Mouse (Mus musculus) testis, adult 10 weeks (tissue): ENCODE data around the gene Tmem219. TPM values are rescaled to one million over a fixed set of nuclear protein-coding genes. Genes with fewer than 3 reads are reported as not detected.

Experiments
- polyA plus RNA-seq: library from polyadenylated mRNA; stranded (reverse); fragments of 350-450 nt; fragmentation: Illumina TruSeq; extraction: RNeasy Lipid Tissue Mini Kit (QIAGEN cat#74804); gene quantifications from one replicate; pipeline ENCODE4 v1.2.3, GENCODE M21; 2014; ENCODE audit warnings: low read depth, low replicate concordance

Gene Tmem219
- 5.4 TPM for polyA plus RNA-seq

GRCm38 (mm10) chr7:126922624-126923060, at the start of gene Tmem219:
Gene Tmem219 (minus strand): TSS chr7:126922917.

GRCm38 (mm10) chr7:126949793-126950646, 27.3 kb upstream of the Tmem219 start, which contains the start of gene Sez6l2:
Gene Sez6l2 (plus strand): TSS chr7:126950563.

DNA sequence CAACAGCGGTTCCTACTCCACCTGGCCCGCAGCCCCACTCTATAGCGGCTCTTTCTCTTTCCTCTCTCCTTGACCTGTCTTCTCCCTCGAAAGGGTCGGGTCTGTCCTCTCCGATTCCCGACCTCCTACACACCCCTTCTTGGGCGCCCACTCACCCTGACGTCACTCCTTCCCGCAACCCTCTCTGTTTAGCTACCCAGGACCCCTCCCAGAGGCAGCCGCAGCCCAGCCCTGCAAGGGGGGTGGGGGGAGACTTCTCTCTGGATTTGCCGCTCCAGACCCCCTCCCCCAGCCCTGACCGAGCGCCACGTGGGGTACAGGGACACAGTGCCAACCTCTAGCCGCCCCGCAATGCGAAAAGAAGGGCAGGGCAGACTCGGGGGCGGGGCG, 26.7 kb upstream of the Tmem219 start, which contains the start of gene Asphd1:
Gene Asphd1, minus strand, starts transcription at position 180 of the 390 bp plus-strand sequence.

DNA sequence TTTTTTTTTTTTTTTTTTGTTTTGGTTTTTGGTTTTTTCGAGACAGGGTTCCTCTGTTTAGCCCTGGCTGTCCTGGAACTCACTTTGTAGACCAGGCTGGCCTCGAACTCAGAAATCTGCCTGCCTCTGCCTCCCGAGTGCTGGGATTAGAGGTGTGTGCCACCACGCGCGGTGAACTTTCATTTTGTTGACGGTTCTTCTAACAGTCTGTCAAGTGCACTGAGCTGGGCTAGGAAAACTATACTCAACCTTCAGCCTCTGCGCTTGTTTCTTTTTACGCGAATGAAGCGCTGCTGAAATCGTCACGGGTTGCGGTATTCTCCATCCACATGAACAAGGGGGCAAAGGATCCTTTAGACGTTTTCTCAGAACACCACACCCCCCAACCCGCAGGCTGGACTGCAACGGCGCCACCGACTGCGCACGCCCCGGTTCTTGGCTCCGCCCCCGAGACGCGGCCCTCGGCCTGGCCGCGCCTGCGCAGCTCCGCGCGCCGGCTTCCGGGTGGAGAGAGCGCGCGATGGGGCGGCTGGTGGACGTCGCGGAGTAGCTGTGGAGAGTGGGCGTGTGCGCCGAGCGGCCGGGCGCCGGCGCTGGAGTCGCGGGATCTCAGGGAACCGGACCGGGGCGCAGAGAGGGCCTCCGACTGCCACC, 5.8 kb upstream of the Tmem219 start, which contains the start of gene Kctd13:
Gene Kctd13, plus strand, starts transcription at position 496 of the 654 bp plus-strand sequence.

DNA sequence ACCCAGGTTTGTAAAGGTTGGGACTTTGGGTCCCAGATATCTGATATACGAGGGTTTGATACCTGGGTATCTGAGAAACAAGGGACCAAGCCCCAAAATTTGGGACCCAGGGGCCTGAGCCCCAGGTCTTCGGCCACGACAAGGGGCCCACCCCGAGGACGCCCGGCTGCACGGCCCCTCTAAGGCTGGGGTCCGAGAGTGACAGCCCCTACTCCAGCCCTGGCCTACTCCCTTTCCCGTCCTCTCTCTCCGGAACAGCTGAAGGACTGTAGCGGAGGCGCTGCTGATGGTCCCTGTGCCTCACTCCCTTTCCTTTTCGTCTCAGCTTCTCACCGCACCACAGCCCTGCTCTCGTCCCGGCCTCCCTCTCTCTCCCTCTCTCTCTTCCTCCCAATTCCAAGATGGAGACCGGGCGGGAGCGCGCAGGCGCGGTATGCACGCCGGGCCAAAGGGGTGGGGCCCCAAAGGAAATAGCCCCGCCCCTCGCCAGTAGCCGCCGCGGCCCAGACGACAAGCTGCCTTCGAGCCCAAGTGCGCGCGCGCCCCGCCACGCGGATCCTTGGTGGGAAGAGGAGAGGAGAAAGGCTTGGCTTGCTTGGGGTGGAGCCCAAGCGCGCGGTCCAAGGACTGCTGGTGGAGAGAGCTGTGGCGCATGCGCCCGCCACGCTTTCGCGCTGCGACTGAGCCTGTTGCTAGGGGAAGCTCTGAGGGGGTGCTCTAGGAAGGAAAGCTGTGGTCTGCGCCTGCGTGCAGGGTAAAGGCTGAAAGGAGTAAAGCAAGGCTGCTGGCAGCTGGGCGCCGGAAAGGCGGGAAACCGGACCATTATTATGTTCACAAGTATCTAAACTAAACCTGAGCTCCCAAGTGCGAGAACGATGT, 38.2 kb downstream of the Tmem219 start, which contains the start of gene Taok2:
Gene Taok2, minus strand, starts transcription at position 418 of the 879 bp plus-strand sequence.

DNA sequence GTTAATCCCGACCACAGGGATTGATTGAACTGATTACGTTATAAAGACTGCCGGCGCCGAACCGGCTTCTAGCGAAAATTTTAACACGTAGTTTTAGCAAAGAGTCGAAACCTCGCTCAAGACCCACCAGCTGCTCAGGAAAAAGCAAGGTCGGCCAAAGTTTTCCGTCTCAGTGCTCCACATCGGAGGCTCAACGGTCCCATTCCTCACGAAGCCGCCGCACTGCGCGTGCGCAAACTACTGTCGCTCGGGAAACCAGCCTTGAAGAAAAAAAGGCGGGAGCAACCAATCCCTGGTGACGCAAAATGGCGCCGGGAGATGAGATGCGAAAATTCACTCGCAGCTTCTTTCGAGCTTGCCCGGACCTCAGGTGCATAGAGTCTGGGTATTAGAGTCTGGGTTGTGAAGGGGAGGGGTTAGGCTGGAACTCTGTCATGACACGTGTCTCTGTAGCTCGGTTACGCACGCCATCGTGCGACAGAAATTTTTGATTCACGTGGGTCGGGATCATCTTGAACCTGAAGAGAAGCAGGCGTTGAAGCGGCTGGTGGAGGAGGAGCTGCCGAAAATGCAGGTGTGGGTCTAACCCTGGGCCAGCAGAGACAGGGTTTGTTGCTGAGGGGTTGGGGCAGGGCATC, 60.5 kb downstream of the Tmem219 start, which contains the start of gene Ino80e:
Gene Ino80e, minus strand, starts transcription at position 231 of the 638 bp plus-strand sequence.

DNA sequence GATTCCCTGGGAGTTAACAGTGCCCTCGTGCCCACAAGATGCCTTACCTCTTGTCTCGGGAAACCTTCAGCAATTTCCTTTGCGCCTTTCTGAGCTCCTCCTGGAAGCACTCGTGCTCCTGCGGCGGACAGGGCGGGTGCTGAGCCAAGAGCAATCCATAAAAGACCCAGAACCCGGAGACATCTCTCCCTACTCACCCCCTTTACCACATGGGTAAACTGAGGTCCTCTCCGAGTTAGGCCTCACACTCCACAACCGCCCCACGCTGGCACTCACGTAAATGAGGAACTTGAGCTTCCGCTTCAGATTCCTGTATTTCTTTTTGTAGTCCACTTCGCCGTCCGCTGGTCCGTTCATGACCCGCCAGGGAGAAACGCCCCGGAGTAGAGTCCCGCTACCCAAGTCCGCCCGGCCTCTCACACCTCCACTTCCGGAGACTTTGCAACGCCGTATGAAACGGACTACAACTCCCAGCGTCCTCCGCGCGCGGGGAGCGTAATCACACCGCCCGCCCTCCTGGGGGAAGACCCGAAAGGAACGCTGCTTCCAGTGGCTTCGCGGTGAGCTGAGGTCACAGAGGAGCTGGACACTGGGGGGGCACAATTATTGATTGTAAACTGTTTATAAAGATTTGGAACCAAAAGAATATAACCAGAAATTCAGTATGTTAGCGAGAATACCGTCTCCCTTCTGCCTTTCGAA, 61.1 kb downstream of the Tmem219 start, which contains the start of gene Hirip3:
Gene Hirip3, plus strand, starts transcription at position 544 of the 702 bp plus-strand sequence.

DNA sequence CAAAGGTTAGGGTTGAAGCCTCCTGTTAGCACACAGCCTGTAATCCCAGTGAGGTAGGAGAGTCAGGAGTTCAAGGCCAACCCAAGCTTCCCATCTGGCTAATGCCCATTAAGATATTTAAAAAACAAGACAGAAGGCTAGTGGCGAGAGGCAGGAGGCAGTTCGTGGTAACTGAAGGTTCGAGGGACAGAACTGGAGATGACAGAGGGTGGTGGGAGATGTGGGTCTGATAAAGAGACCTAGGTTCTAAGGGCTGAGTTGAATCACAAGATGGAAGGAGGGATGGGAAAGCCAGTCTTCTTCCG, 75.6 kb downstream of the Tmem219 start, which contains the start of gene Doc2a:
Gene Doc2a, plus strand, starts transcription at position 301 of the 305 bp plus-strand sequence.

Other genes starting within 250 kb of the Tmem219 start
- 17.4 TPM for gene Sult1a1, start 246.5 kb downstream of the Tmem219 start, polyA plus RNA-seq
- 0.11 TPM for gene Bola2, start 227.5 kb downstream of the Tmem219 start, polyA plus RNA-seq
- 0.78 TPM for gene Slx1b, start 227.1 kb downstream of the Tmem219 start, polyA plus RNA-seq
- gene Coro1a, start 215.1 kb downstream of the Tmem219 start, polyA plus RNA-seq = not detected
- gene Mapk3, start 163.3 kb downstream of the Tmem219 start, polyA plus RNA-seq = 33.6 TPM
- gene Gdpd3, start 156.6 kb downstream of the Tmem219 start, polyA plus RNA-seq = 0.38 TPM
- gene Ypel3, start 146.0 kb downstream of the Tmem219 start, polyA plus RNA-seq = 5.6 TPM
- not detected for gene Tbx6, start 141.4 kb downstream of the Tmem219 start, polyA plus RNA-seq
- 58.9 TPM for gene Ppp4c, start 130.4 kb downstream of the Tmem219 start, polyA plus RNA-seq
- 2.7 TPM for gene Fam57b, start 125.2 kb downstream of the Tmem219 start, polyA plus RNA-seq
- 39.4 TPM for gene 4930451I11Rik, start 91.3 kb downstream of the Tmem219 start, polyA plus RNA-seq
- gene Doc2a, start 75.5 kb downstream of the Tmem219 start, polyA plus RNA-seq = 0.42 TPM
- 101 TPM for gene Hirip3, start 60.9 kb downstream of the Tmem219 start, polyA plus RNA-seq
- gene Ino80e, start 60.5 kb downstream of the Tmem219 start, polyA plus RNA-seq = 26.9 TPM
- gene Taok2, start 38.2 kb downstream of the Tmem219 start, polyA plus RNA-seq = 7.7 TPM
- 9.1 TPM for gene Kctd13, start 6.0 kb upstream of the Tmem219 start, polyA plus RNA-seq
- not detected for gene Asphd1, start 26.7 kb upstream of the Tmem219 start, polyA plus RNA-seq
- gene Sez6l2, start 27.6 kb upstream of the Tmem219 start, polyA plus RNA-seq = 3.2 TPM
- gene Cdipt, start 53.0 kb upstream of the Tmem219 start, polyA plus RNA-seq = 7.6 TPM
- gene Cdiptos, start 53.2 kb upstream of the Tmem219 start, polyA plus RNA-seq = 527 TPM
- gene Mvp, start 91.7 kb upstream of the Tmem219 start, polyA plus RNA-seq = 0.11 TPM
- gene Pagr1b, start 93.6 kb upstream of the Tmem219 start, polyA plus RNA-seq = not detected
- gene Pagr1a, start 94.4 kb upstream of the Tmem219 start, polyA plus RNA-seq = not detected
- 0.80 TPM for gene Gm42742, start 98.2 kb upstream of the Tmem219 start, polyA plus RNA-seq
- gene Prrt2, start 98.3 kb upstream of the Tmem219 start, polyA plus RNA-seq = 0.22 TPM
- gene Maz, start 104.1 kb upstream of the Tmem219 start, polyA plus RNA-seq = 14.6 TPM
- gene Kif22, start 119.6 kb upstream of the Tmem219 start, polyA plus RNA-seq = 12.4 TPM
- not detected for gene Zg16, start 164.4 kb upstream of the Tmem219 start, polyA plus RNA-seq
- 1.8 TPM for gene AI467606, start 168.4 kb upstream of the Tmem219 start, polyA plus RNA-seq
- not detected for gene Qprt, start 199.3 kb upstream of the Tmem219 start, polyA plus RNA-seq
- 0.07 TPM for gene Spn, start 214.9 kb upstream of the Tmem219 start, polyA plus RNA-seq